Mouse (Mus musculus) brain, embryonic 14.5 days (tissue): ENCODE data around the gene Ggnbp2.
A peak's percentile ranks its signal among the peaks of the same experiment; 100 is the strongest.

Experiments
- CTCF ChIP-seq: fragments of 200-500 bp; IDR thresholded peaks from 2 replicates; pipeline ENCODE4 v1.5.1; 2012; ENCODE audit warnings: inconsistent platforms, mild to moderate bottlenecking, moderate library complexity, borderline replicate concordance; ENCODE audit not compliant: insufficient read depth, insufficient read length; ENCODE audit errors: extremely low read depth
- POLR2A ChIP-seq: fragments of 200-500 bp; IDR thresholded peaks from 2 replicates; pipeline ENCODE4 v1.6.1; 2012; ENCODE audit warnings: mild to moderate bottlenecking, inconsistent platforms, borderline replicate concordance; ENCODE audit not compliant: poor library complexity, insufficient read depth, insufficient read length, severe bottlenecking; ENCODE audit errors: extremely low read depth

DNA sequence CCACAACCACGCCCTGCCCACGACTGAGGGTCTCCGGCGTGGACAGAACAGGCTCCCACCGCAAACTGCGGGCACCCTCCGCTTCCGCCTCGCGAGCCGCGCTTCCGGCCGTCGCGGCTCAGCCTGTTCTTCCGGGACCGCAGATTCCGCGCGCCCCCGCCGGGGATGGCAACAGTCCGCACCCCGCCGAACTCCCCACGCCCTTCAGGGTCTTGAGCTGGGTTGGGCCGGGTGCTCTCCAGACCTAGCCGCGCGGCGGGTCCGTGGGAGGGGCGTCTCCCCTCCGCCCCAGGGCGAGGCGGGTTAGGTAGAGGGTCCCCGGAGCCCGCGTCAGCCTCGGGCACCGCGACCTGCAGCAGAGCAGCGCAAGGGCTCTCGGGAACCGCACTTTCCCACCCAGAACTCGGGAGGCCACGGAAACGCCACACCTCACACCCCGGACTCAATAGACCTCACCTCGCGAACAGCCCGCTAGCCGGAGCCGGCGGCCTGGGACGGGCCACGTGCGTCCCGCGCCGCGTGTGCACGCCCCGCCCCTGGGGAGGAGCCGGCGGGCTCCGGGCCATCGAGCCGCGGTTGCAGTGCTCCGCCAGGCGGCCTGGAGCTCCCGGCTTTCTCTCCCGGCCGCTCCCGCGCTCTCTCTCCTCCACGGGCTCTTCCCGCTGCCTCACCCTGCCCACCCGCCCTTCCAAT, 9.3 kb upstream of the Ggnbp2 start, which contains the start of the genes Myo19 and Pigw:
- peak; percentile 94 for TF ChIP-seq POLR2A
- peak; percentile 33; the same call in 1 of the 2 replicates for TF ChIP-seq CTCF
